Mouse (Mus musculus): ENCODE results near the gene Pelp1. TPM values are rescaled to one million over a fixed set of nuclear protein-coding genes. Genes with fewer than 3 reads are reported as not detected.

Pelp1 gene
- 10 to 100 TPM; 15.9 to 18.6 TPM for total RNA-seq (2023)

DNA sequence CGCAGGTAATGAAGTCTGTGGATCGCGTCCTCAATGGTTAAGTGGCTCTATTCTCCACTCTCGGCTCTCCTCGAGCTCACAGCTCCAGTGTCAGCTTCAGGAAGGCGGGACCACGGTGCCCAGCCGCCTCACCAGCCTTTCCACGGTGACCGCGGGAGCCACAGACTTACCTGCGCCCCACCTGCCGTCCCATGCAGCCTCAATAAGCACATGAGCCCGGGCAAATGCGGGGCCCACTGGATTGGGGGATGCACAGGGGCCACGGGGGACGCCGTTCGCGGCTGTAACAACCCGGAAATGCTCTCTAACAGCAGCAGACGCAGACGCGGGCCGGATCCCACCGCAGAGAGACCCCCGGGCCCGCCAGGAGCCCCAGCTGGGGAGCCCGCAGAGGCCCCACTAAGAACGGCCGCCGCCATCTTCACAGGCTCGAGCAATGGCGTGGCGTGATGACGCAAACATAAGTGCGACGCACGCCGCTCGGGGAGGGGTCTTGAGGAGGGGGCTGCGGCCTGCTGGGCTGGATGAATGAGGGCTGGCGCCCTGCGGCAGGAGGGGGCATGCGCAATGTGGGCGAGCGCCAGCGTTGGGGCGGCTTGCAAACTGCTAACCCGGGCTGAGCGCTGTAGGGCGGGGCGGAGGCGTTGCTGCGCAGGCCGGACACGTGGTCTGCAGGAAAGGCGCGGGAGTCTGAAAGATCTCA is at the start of gene Pelp1:
Pelp1 (minus strand) TSS at position 438 of the 703 bp plus-strand sequence.

DNA sequence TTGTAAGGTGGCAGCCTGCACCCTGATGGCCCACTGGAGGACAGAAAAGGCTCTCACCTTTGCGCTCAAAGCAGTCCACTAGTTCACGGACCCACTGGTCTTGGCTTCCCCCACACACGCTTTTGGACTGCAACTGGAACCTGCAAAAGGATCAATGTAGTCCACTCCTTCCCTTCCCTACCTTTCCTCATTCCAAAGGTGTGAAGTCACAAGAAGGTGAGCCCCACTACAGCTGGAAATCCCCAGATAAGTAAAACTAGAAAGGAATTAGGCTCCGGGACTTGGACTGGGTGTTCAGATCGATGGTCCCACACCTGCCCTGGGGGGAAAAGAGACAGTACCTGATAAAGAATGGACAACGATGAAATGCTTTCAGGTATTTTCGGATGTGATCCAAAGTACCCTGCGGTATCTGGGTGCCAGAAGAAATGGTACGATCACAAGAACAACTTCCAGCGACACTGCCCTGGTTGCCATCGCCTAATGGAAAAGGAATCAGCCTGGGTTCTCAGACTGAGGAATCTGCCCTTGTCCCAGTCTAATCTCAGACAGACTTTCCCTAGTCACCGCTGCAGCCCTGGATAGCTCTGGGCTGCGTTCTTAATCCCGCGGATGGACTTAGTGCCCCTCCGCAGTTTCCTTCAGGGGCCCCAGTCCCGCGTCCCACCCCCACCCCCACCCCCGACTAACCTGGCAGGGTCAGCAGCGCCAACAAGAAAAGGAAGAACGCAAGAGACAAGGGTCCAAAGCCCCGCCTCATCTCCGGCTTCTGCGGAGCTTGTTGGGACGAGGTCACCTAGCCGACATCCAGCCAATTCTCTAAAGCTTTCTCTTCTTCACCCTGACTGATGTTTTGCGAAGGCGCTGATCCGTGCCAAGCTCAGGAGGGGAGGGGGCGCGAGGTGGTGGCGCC is 49.1 kb upstream of the Pelp1 start, which contains the start of gene Zmynd15:
Zmynd15 (plus strand) TSS at position 746 of the 913 bp plus-strand sequence.

DNA sequence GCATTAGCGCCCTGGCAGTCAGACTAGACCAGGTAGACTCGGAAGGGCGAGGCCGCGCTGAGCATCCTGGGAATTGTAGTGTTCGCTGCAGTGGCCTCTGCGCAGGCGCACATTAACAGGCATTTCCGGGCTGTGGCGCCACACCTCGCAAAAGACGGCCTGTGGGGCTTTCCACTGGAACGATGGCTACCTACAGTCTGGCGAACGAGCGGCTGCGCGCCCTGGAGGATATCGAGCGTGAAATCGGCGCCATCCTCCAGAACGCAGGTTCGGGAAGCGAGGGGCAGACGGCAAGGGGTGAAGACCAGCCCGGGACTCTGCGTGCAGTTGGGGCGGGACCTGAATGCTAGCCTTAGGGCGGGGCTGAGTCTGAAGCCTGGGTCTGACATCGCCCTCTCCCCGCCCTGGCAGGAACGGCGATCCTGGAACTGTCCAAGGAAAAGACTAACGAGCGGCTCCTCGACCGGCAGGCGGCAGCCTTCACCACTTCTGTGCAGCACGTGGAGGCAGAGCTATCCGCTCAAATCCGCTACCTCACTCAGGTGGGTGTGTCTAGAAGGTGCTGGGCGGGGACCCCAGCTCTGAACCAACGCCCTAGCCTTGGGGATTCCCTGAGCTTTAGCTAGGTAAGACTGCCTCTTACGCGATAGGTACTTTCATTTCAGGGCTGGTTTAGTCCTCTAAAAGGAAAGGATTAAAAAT is 42.1 kb upstream of the Pelp1 start, which contains the start of gene Med11:
Med11 (plus strand) TSS at position 123 of the 702 bp plus-strand sequence.

DNA sequence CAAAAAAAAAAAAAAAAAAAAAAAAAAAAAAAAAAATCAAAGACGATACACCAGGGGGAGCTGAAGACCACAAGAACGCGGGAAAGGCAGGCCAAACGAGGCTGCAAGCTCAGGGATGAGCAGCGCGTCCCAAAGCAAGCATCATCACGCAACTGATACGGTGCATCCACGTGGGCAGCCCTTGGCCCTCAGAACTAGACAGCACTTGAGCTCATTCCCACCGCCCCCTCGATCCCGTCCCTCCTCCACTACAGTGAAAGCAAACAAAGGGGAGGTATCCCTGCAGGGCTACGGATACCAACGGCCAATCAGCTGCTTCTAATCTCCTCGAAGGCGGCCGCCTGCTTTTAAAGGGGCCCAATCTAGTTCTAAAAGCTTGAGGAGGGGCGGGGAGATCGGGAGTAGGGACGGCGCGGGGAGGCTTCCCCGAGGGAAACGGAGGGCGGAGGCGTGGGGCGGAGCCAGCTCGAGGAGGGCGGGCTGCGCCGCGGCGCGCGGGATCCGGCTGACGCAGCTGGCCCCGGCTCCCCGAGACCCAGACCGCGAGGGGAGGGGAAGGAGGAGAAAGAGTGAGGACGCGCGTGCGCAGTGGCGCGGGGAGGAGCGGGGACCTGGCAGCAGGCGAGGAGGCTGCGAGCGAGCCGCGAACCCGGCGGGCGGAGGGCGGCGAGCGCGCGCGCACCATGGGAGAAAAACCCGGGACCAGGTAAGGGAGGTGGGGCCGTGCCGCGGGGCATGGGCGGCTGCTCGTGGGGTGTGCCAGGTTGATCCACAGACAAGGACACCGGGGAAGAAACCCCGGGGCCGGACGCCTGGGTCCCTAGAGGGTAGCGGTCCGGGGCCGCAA is 22.4 kb upstream of the Pelp1 start, which contains the start of gene Arrb2:
Arrb2 (plus strand) TSS at position 588 of the 847 bp plus-strand sequence.

DNA sequence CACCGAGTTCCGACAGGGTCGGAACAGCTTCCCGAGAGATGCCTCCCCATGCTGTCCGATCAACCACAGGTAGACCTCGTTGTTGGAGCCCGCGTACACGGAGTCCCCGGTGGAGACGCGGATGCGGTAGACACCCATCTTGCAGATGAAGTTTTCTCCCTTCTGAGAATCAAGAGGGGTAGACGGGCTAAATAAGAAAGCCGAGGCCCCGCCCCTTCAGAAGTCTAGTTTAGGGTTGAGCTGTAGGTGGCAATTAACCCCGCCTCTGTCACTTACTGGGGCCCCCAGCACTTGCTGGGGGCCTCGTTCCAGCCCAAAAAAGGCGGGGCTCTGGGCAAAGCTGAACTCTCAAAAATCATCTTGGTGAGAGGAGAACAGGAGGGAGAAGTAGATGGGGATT is 58.0 kb downstream of the Pelp1 start, which contains the start of gene Alox15:
Alox15 (minus strand) TSS at position 164 of the 400 bp plus-strand sequence.

Other genes starting within 250 kb of the Pelp1 start
- not detected for gene Slc16a11, start 197.3 kb downstream of the Pelp1 start, total RNA-seq (2023)
- gene Slc16a13, start 189.0 kb downstream of the Pelp1 start, total RNA-seq (2023), result 1 to 10 TPM; 4.2 to 6.0 TPM
- gene Bcl6b, start 180.2 kb downstream of the Pelp1 start, total RNA-seq (2023), result not detected
- 10 to 100 TPM; 43.5 to 48.2 TPM for gene 0610010K14Rik, start 172.1 kb downstream of the Pelp1 start, total RNA-seq (2023)
- 1 to 10 TPM; 4.6 to 5.0 TPM for gene Gm21988, start 170.2 kb downstream of the Pelp1 start, total RNA-seq (2023)
- 100 to 1,000 TPM; 119 to 173 TPM for gene Rnasek, start 170.2 kb downstream of the Pelp1 start, total RNA-seq (2023)
- gene Alox12, start 154.7 kb downstream of the Pelp1 start, total RNA-seq (2023), result under 1 TPM in 1 of 2 experiments, not detected in 1; 0.21 TPM
- not detected for gene Alox12e, start 87.4 kb downstream of the Pelp1 start, total RNA-seq (2023)
- 10 to 100 TPM; 12.3 to 36.9 TPM for gene Alox15, start 58.0 kb downstream of the Pelp1 start, total RNA-seq (2023)
- gene Arrb2, start 22.6 kb upstream of the Pelp1 start, total RNA-seq (2023), result 100 to 1,000 TPM; 313 to 322 TPM
- 10 to 100 TPM; 39.5 to 44.4 TPM for gene Med11, start 41.9 kb upstream of the Pelp1 start, total RNA-seq (2023)
- gene Zmynd15, start 49.4 kb upstream of the Pelp1 start, total RNA-seq (2023), result 1 to 10 TPM; 1.0 to 1.8 TPM
- 10 to 100 TPM; 51.6 to 62.4 TPM for gene Cxcl16, start 50.0 kb upstream of the Pelp1 start, total RNA-seq (2023)
- 1 to 10 TPM in 1 of 2 experiments, not detected in 1; 1.7 TPM for gene Tm4sf5, start 95.2 kb upstream of the Pelp1 start, total RNA-seq (2023)
- gene Vmo1, start 104.6 kb upstream of the Pelp1 start, total RNA-seq (2023), result not detected
- not detected for gene Gltpd2, start 109.2 kb upstream of the Pelp1 start, total RNA-seq (2023)
- 100 to 1,000 TPM; 118 to 124 TPM for gene Psmb6, start 115.3 kb upstream of the Pelp1 start, total RNA-seq (2023)
- not detected for gene Gm40193, start 122.9 kb upstream of the Pelp1 start, total RNA-seq (2023)
- gene Pld2, start 130.0 kb upstream of the Pelp1 start, total RNA-seq (2023), result 10 to 100 TPM; 19.1 to 19.5 TPM
- gene Mink1, start 152.8 kb upstream of the Pelp1 start, total RNA-seq (2023), result 100 to 1,000 TPM; 215 to 216 TPM
- gene 4930544D05Rik, start 205.8 kb upstream of the Pelp1 start, total RNA-seq (2023), result not detected
- not detected for gene Chrne, start 209.2 kb upstream of the Pelp1 start, total RNA-seq (2023)
- gene Gp1ba, start 229.1 kb upstream of the Pelp1 start, total RNA-seq (2023), result not detected
- gene Rnf167, start 237.2 kb upstream of the Pelp1 start, total RNA-seq (2023), result 10 to 100 TPM; 75.4 to 76.7 TPM
- 10 to 100 TPM; 75.2 to 82.1 TPM for gene Slc25a11, start 237.4 kb upstream of the Pelp1 start, total RNA-seq (2023)
- gene Pfn1, start 244.6 kb upstream of the Pelp1 start, total RNA-seq (2023), result 1,000 to 10,000 TPM; 1,347 to 1,617 TPM
- gene Eno3, start 247.2 kb upstream of the Pelp1 start, total RNA-seq (2023), result 100 to 1,000 TPM; 117 to 142 TPM